Mouse (Mus musculus) CH12.LX (cell line): ENCODE measurements around the gene Tmem179b. TPM values are rescaled to one million over a fixed set of nuclear protein-coding genes. Genes with fewer than 3 reads are reported as not detected.

Source experiments
- DNase-seq: peaks from one replicate; pipeline ENCODE4 v3.0.0-alpha.2; 2013; ENCODE audit errors: extremely low read depth
- H3K27ac ChIP-seq: 2 replicates; pipeline ENCODE4 v1.5.1; 2012; ENCODE audit warnings: low read depth, mild to moderate bottlenecking, control low read depth, moderate library complexity; ENCODE audit not compliant: insufficient read depth
- H3K27me3 ChIP-seq: replicated peaks from 2 replicates; pipeline ENCODE3; 2012; ENCODE audit warnings: inconsistent platforms
- H3K36me3 ChIP-seq, 2 experiments: replicated peaks in 1 of 2; 2 replicates each; pipeline versions ENCODE3 to v1.6.1; 2012; ENCODE audit warnings: inconsistent platforms in 1 of 2, low read length in 1 of 2, mild to moderate bottlenecking in 1 of 2, mixed read lengths in 1 of 2, moderate library complexity in 1 of 2; ENCODE audit not compliant: control insufficient read depth in 1 of 2, insufficient read depth in 1 of 2
- H3K4me1 ChIP-seq, 2 experiments: 2 replicates each; pipeline ENCODE4 v1.6.1; 2012; ENCODE audit warnings: inconsistent platforms in 1 of 2, moderate library complexity in 1 of 2; ENCODE audit not compliant: insufficient read depth in 2 of 2, control insufficient read depth in 1 of 2
- H3K4me2 ChIP-seq: 2 replicates; pipeline ENCODE4 v1.6.1; 2012; ENCODE audit warnings: low read depth, mild to moderate bottlenecking, control low read depth; ENCODE audit not compliant: poor library complexity, insufficient read depth, severe bottlenecking
- H3K4me3 ChIP-seq, 3 experiments: fragments of 150-350 bp in 1 of 3; sonication (generic) in 1 of 3; replicated peaks in 1 of 3; 2 replicates each; pipeline versions ENCODE3 to v1.5.1; 2011 to 2012; ENCODE audit warnings: low read depth in 2 of 3, low read length in 2 of 3, mild to moderate bottlenecking in 2 of 3, moderate library complexity in 2 of 3, control low read depth in 1 of 3, improper control_type of control experiment in 1 of 3, inconsistent platforms in 1 of 3, mixed read lengths in 1 of 3; ENCODE audit not compliant: poor library complexity in 1 of 3
- H3K79me2 ChIP-seq: replicated peaks from 2 replicates; pipeline ENCODE4 v1.6.1; 2012; ENCODE audit warnings: mild to moderate bottlenecking, moderate library complexity; ENCODE audit not compliant: control insufficient read depth, poor library complexity, insufficient read depth, severe bottlenecking; ENCODE audit errors: extremely low read depth
- H3K9ac ChIP-seq: 2 replicates; pipeline ENCODE4 v1.6.1; 2012; ENCODE audit warnings: low read depth, mild to moderate bottlenecking, control low read depth, moderate library complexity; ENCODE audit not compliant: insufficient read depth
- H3K9me3 ChIP-seq: replicated peaks from 2 replicates; pipeline ENCODE3; 2012; ENCODE audit warnings: low read length, inconsistent platforms, mixed read lengths
- EP300 ChIP-seq: IDR thresholded peaks from 2 replicates; pipeline ENCODE4 v1.6.1; 2011; ENCODE audit warnings: low read length, improper control_type of control experiment
- ETS1 ChIP-seq: conservative IDR thresholded peaks from 2 replicates; pipeline ENCODE4 v1.6.1; 2012; ENCODE audit warnings: low read depth, mild to moderate bottlenecking, inconsistent platforms, low read length, improper control_type of control experiment, moderate library complexity
- GABPA ChIP-seq: IDR thresholded peaks from 2 replicates; pipeline ENCODE4 v1.6.1; 2012; ENCODE audit warnings: low read depth, low read length, improper control_type of control experiment, inconsistent platforms; ENCODE audit not compliant: insufficient replicate concordance
- HCFC1 ChIP-seq: IDR thresholded peaks from 2 replicates; pipeline ENCODE4 v1.6.1; 2012; ENCODE audit warnings: low read depth, mild to moderate bottlenecking, inconsistent platforms, low read length, improper control_type of control experiment
- JUN ChIP-seq: IDR thresholded peaks from 2 replicates; pipeline ENCODE4 v1.6.1; 2011; ENCODE audit warnings: low read depth, mild to moderate bottlenecking, low read length, improper control_type of control experiment, moderate library complexity; ENCODE audit not compliant: insufficient read depth
- NELFE ChIP-seq: IDR thresholded peaks from 2 replicates; pipeline ENCODE4 v1.6.1; 2011; ENCODE audit warnings: low read depth, low read length, improper control_type of control experiment
- NRF1 ChIP-seq: IDR thresholded peaks from 2 replicates; pipeline ENCODE4 v1.6.1; 2014; ENCODE audit warnings: low read depth, mild to moderate bottlenecking, inconsistent platforms, low read length, improper control_type of control experiment, moderate library complexity
- PAX5 ChIP-seq: IDR thresholded peaks from 2 replicates; pipeline ENCODE4 v1.6.1; 2012; ENCODE audit warnings: low read length, inconsistent platforms, mixed read lengths
- RAD21 ChIP-seq: IDR thresholded peaks from 2 replicates; pipeline ENCODE4 v1.6.1; 2011; ENCODE audit warnings: low read depth, mild to moderate bottlenecking, low read length, improper control_type of control experiment, moderate library complexity
- RCOR1 ChIP-seq: conservative IDR thresholded peaks from 2 replicates; pipeline ENCODE4 v1.6.1; 2012; ENCODE audit warnings: low read depth, mild to moderate bottlenecking, inconsistent platforms, low read length, improper control_type of control experiment
- SIN3A ChIP-seq: IDR thresholded peaks from 2 replicates; pipeline ENCODE4 v1.6.1; 2012; ENCODE audit warnings: low read length, improper control_type of control experiment, inconsistent platforms
- TBP ChIP-seq: conservative IDR thresholded peaks from 2 replicates; pipeline ENCODE4 v1.6.1; 2011; ENCODE audit warnings: low read depth, low read length, improper control_type of control experiment
- USF1 ChIP-seq: IDR thresholded peaks from 2 replicates; pipeline ENCODE4 v1.6.1; 2014; ENCODE audit warnings: low read depth, mild to moderate bottlenecking, inconsistent platforms, low read length, improper control_type of control experiment
- USF2 ChIP-seq: conservative IDR thresholded peaks from 2 replicates; pipeline ENCODE4 v1.6.1; 2011; ENCODE audit warnings: low read depth, low read length, improper control_type of control experiment
- ZC3H11A ChIP-seq: IDR thresholded peaks from 2 replicates; pipeline ENCODE4 v1.6.1; 2012; ENCODE audit warnings: low read depth, mild to moderate bottlenecking, inconsistent platforms, low read length, improper control_type of control experiment
- ZKSCAN1 ChIP-seq: IDR thresholded peaks from 2 replicates; pipeline ENCODE4 v1.6.1; 2012; ENCODE audit warnings: low read depth, inconsistent platforms, low read length, improper control_type of control experiment, borderline replicate concordance
- ZMIZ1 ChIP-seq: IDR thresholded peaks from 2 replicates; pipeline ENCODE4 v1.6.1; 2012; ENCODE audit warnings: low read depth, mild to moderate bottlenecking, inconsistent platforms, low read length, improper control_type of control experiment
- ZNF384 ChIP-seq: IDR thresholded peaks from 2 replicates; pipeline ENCODE4 v1.6.1; 2012; ENCODE audit warnings: low read depth, low read length, improper control_type of control experiment, inconsistent platforms
- dilution Hi-C: fragments of 300-500 bp; cut with MboI; formaldehyde crosslinking; loops from 2 replicates; pipeline ENCODE4 v1.14.3; 2020; ENCODE audit warnings: low sequenced_read_pairs; ENCODE audit not compliant: extremely low pct_unique_long_range_greater_than_20kb, extremely low pct_ligation_motif_present
- in situ Hi-C: fragments of 300-500 bp; cut with MboI; formaldehyde crosslinking; loops from 3 replicates; pipeline ENCODE4 v1.14.3; 2019; ENCODE audit warnings: low sequenced_read_pairs, low pct_ligation_motif_present, low pct_unique_long_range_greater_than_20kb, mixed read lengths
- polyA plus RNA-seq: library from polyadenylated mRNA; unstranded; fragments of >175 nt; gene quantifications from 2 replicates; pipeline ENCODE4 v1.2.1, GENCODE M21; 2012; ENCODE audit warnings: low read depth; ENCODE audit not compliant: insufficient read length
- total RNA-seq, 2 experiments: library from RNA; depleted of rRNA; stranded (reverse); fragments of 300-350 nt in 1 of 2; fragments of >200 nt in 1 of 2; gene quantifications; 2 replicates each; pipeline ENCODE4 v1.2.3; 2012 to 2014

The Tmem179b gene
- total and polyA plus RNA-seq, 3 experiments, result 54.4 to 105 (median 72.0) TPM

DNA sequence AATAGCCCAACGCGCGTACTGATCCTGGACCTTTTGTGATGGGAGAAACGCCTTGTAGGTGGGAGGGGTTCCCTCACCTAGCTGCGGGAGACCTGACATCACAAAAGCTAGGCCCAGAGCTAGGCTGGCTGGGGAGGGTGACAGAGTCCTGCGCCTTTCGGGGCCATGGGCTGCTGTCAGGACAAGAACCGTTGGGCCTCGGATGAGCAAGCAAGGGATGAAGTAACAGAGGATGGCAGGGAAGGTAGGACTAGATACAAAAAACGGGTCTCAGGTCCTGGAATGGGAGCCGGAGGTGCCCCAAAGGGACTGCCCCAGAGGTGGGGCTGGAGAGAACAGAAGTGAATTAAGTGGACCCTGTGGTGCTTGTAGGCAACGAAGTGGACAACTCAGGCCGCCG, 33.7 kb downstream of the Tmem179b start, which contains the start of gene 1700092M07Rik:
1700092M07Rik (plus strand) TSS at position 116 of the 400 bp plus-strand sequence.
- Histone ChIP-seq H3K79me2 (peaks cover 41% of the 10 kb centered on the region), H3K36me3 (peaks cover 50 to 71% of the 10 kb centered on the region in 2 experiments), H3K4me1 (peaks cover 11 to 41% of the 10 kb centered on the region in 2 experiments), H3K27me3 (no peaks in the 10 kb centered on the region), H3K9me3 (no peaks in the 10 kb centered on the region), H3K4me3 (peak within 1 kb of the TSS; percentile 68 to 77 (median 75)), H3K9ac (peak within 1 kb of the TSS; percentile 79), H3K4me2 (peak within 1 kb of the TSS; percentile 6; the same call in 1 of the 2 replicates), H3K27ac (peak within 1 kb of the TSS; percentile 91)
- in situ Hi-C loops (loop anchor here (25.0 kb wide), 1 partner anchor 372 kb away; no protein-coding TSS in a partner anchor), dilution Hi-C loops (no loop called here)
- DNase-seq, result no peak
- no peak for TF ChIP-seq ZNF384
- no peak for TF ChIP-seq GABPA
- TF ChIP-seq USF2, result no peak
- TF ChIP-seq ZMIZ1, result no peak
- no peak for TF ChIP-seq SIN3A
- TF ChIP-seq HCFC1, result no peak
- TF ChIP-seq PAX5, result no peak
- no peak for TF ChIP-seq RAD21
- no peak for TF ChIP-seq ZKSCAN1
- TF ChIP-seq EP300, result no peak
- TF ChIP-seq RCOR1, result no peak
- TF ChIP-seq NRF1, result no peak
- TF ChIP-seq NELFE, result no peak
- no peak for TF ChIP-seq ETS1

DNA sequence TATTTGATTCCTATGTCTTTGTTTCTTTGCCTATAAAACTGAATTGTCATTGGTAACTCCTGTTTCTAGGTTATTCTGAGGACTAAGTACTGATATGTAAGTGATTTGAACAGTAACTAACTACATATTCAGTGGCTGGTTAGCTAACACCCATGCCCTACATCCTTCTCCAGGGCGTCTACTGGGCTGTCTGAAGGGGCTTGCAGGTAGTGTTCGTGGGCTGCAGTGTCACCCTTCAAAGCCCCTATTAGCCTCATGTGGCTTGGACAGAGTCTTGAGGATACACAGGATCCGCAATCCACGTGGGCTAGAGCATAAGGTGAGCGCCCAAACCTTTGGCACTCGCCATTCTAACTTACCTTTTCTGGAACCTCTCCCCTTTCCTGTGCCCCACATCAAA, 34.6 kb downstream of the Tmem179b start:
- Histone ChIP-seq H3K27ac (no peak overlapping the region), H3K4me1 (peaks cover 11 to 47% of the 10 kb centered on the region in 2 experiments), H3K79me2 (peaks cover 41% of the 10 kb centered on the region), H3K4me3 (no peak overlapping the region), H3K9me3 (no peaks in the 10 kb centered on the region), H3K36me3 (peaks cover 40 to 61% of the 10 kb centered on the region in 2 experiments), H3K4me2 (no peak overlapping the region), H3K9ac (no peak overlapping the region), H3K27me3 (no peaks in the 10 kb centered on the region)
- in situ Hi-C loops, result loop anchor here (25.0 kb wide), 1 partner anchor 373 kb away; no protein-coding TSS in a partner anchor
- TF ChIP-seq PAX5, result no peak
- no peak for TF ChIP-seq ETS1
- no peak for TF ChIP-seq USF1
- TF ChIP-seq JUN, result no peak
- no peak for TF ChIP-seq NRF1
- no peak for TF ChIP-seq ZC3H11A
- TF ChIP-seq TBP, result no peak
- dilution Hi-C loops, result no loop called here
- no peak for DNase-seq
